Mouse (Mus musculus) kidney, adult 2 months (tissue): ENCODE measurements at regions not wholly inside any gene's neighbourhood (a gene's known extent, or its start where the extent isn't known, plus 50 kb on each side); places are given as distances from the start of the nearest gene placed in this dataset.

ENCODE experiments used
- DNase-seq: peaks from one replicate; pipeline ENCODE4 v3.0.0; 2021
- H3K27ac ChIP-seq: fragments of 200-500 bp; 2 replicates; pipeline ENCODE4 v1.5.1; 2012; ENCODE audit warnings: low read depth, low read length, control low read depth, inconsistent platforms; ENCODE audit not compliant: insufficient read depth
- H3K27me3 ChIP-seq: fragments of 200-500 bp; replicated peaks from 2 replicates; pipeline ENCODE4 v1.6.1; 2012; ENCODE audit warnings: mild to moderate bottlenecking, moderate library complexity, low read length, inconsistent platforms; ENCODE audit not compliant: control insufficient read depth, insufficient read depth
- H3K36me3 ChIP-seq: fragments of 200-500 bp; 2 replicates; pipeline ENCODE4 v1.6.1; 2012; ENCODE audit warnings: mild to moderate bottlenecking, moderate library complexity, low read length, inconsistent platforms; ENCODE audit not compliant: control insufficient read depth, insufficient read depth
- H3K4me1 ChIP-seq: fragments of 200-500 bp; 2 replicates; pipeline ENCODE4 v1.6.1; 2011; ENCODE audit warnings: low read length; ENCODE audit not compliant: control insufficient read depth, insufficient read depth
- H3K4me3 ChIP-seq: fragments of 200-500 bp; 2 replicates; pipeline ENCODE4 v1.5.1; 2011; ENCODE audit warnings: mild to moderate bottlenecking, low read depth, low read length, control low read depth; ENCODE audit not compliant: insufficient read depth
- CTCF ChIP-seq: fragments of 200-500 bp; conservative IDR thresholded peaks from 2 replicates; pipeline ENCODE4 v1.5.1; 2011; ENCODE audit warnings: low read depth, mild to moderate bottlenecking, control low read depth, low read length, moderate library complexity, mixed read lengths; ENCODE audit not compliant: insufficient read depth, insufficient read length
- POLR2A ChIP-seq: fragments of 200-500 bp; IDR thresholded peaks from one replicate; pipeline ENCODE4 v1.6.1; 2011; ENCODE audit warnings: low read depth, low read length, control low read depth
- WGBS: fragments of 180-500 bp; shearing (Covaris S2); methylation state at CpG from one replicate; pipeline ENCODE4 v1.1.7; 2018; 5-methylcytosine and 5-hydroxymethylcytosine counted together

- no peaks in the 10 kb centered on the region for H3K27me3 ChIP-seq
- 91% methylated on average over 2 of the region's 2 CpGs for WGBS
- no peak for DNase-seq
- no peak overlapping the region for H3K4me3 ChIP-seq
- H3K36me3 ChIP-seq = no peaks in the 10 kb centered on the region
- TF ChIP-seq CTCF (no peak), POLR2A (no peak)
- H3K27ac ChIP-seq = no peak overlapping the region
- no peaks in the 10 kb centered on the region for H3K4me1 ChIP-seq
Measured at GRCm38 (mm10) chr12:96617226-96617625, 925.2 kb downstream of the Flrt2 start.
